In genomic region chr19:6384954-6385353, GRCm38 (mm10) we compare ENCODE assay signal across 9 mouse cellular contexts. TPM values are rescaled to one million over a fixed set of nuclear protein-coding genes. Genes with fewer than 3 reads are reported as not detected.
A peak's percentile ranks its signal among the peaks of the same experiment; 100 is the strongest.
DNase-seq lines count a peak whose midpoint lies in the region; ATAC-seq lines count a peak whose summit lies in the region.
"Had no signal": no experiment of that assay in that cellular context is flagged by ENCODE, and none has a peak within 500 bp of the region (broad histone marks: within the 10 kb centered on the region; RNA-seq: fewer than 3 reads in every experiment).

No protein-coding gene starts in this region.

- peaks cover 46% of the 10 kb centered on the region for H3K4me1 ChIP-seq in kidney, embryonic 14.5 days (ENCODE audit: control insufficient read depth, insufficient read depth, low read length)
- H3K4me1 ChIP-seq in limb, embryonic 13.5 days = peaks cover 29% of the 10 kb centered on the region

- DNase-seq in kidney, postnatal 14 days = no peak
- peak; percentile 71 for DNase-seq in adrenal gland, postnatal 14 days
- peak; percentile 52 to 65 for DNase-seq in heart, adult 18-20 months
- no peak for DNase-seq in testis, postnatal 10 days (ENCODE audit: low spot score)
- no peak for DNase-seq in urinary bladder, postnatal 10 days (ENCODE audit: low spot score)
- no peak for DNase-seq in cerebellum, postnatal 10 days

- no peak overlapping the region for H3K9ac ChIP-seq in kidney, embryonic 14.5 days (ENCODE audit: low read depth, low read length)
- H3K9ac ChIP-seq in limb, embryonic 13.5 days = no peak overlapping the region

- H3K36me3 ChIP-seq in kidney, embryonic 14.5 days (ENCODE audit: control insufficient read depth, insufficient read depth, low read length) = peaks cover 6% of the 10 kb centered on the region; the same call in 1 of the 2 replicates
- H3K36me3 ChIP-seq in limb, embryonic 13.5 days = peaks cover 4% of the 10 kb centered on the region; the same call in 1 of the 2 replicates

- peak overlapping the region; percentile 6; the same call in 1 of the 2 replicates for H3K4me2 ChIP-seq in kidney, embryonic 14.5 days (replicated peaks; ENCODE audit: low read depth, low read length)
- 0 out of 2 replicates have a peak overlapping the region, but pooled peaks have one; percentile 17 for H3K4me2 ChIP-seq in limb, embryonic 13.5 days (replicated peaks)

- no peak for ATAC-seq in kidney, embryonic 14.5 days (ENCODE audit: low FRiP score, low TSS enrichment)
- ATAC-seq in limb, embryonic 13.5 days (ENCODE audit: low FRiP score, low read depth) = no peak

- H3K27ac ChIP-seq in kidney, embryonic 14.5 days (ENCODE audit: low read depth, low read length) = no peak overlapping the region
- H3K27ac ChIP-seq in limb, embryonic 13.5 days = no peak overlapping the region
- H3K27ac ChIP-seq: forebrain, embryonic 10.5 days had no signal

- H3K27me3 ChIP-seq in kidney, embryonic 14.5 days (ENCODE audit: control insufficient read depth, insufficient read depth, low read length) = no peaks in the 10 kb centered on the region
- H3K27me3 ChIP-seq in limb, embryonic 13.5 days = peaks cover 7% of the 10 kb centered on the region

- H3K9me3 ChIP-seq in kidney, embryonic 14.5 days (ENCODE audit: control insufficient read depth, low read length) = no peaks in the 10 kb centered on the region
- no peaks in the 10 kb centered on the region for H3K9me3 ChIP-seq in limb, embryonic 13.5 days
- H3K9me3 ChIP-seq: forebrain, embryonic 10.5 days had no signal

- H3K4me3 ChIP-seq in kidney, embryonic 14.5 days (ENCODE audit: low read length) = no peak overlapping the region
- H3K4me3 ChIP-seq in limb, embryonic 13.5 days = no peak overlapping the region
- H3K4me3 ChIP-seq: forebrain, embryonic 10.5 days had no signal

- 44% methylated on average over 11 of the region's 11 CpGs for WGBS in kidney, embryonic 14.5 days
- 77% methylated on average over 11 of the region's 11 CpGs for WGBS in limb, embryonic 13.5 days

RNA-seq across cellular contexts. Expression of gene Pygm, which starts 0.8 kb away (rescaled TPM):
- 15.7 and 16.4 TPM in 2 replicates for polyA plus RNA-seq in kidney, embryonic 14.5 days (2014; fragmentation: Nextera tagmentation; extraction: Ambion mirVana)
- 64.2 and 85.7 TPM in 2 replicates for total RNA-seq in adrenal gland, postnatal 14 days (2021)
- total RNA-seq in heart, adult 18-20 months (2021) = 1,000 to 10,000 TPM; 1,224 to 1,269 TPM
- 13.2 and 14.4 TPM in 2 replicates for polyA plus RNA-seq in limb, embryonic 13.5 days (2015; fragmentation: Nextera tagmentation; extraction: Ambion mirVana)

RNA-seq across cellular contexts. Expression of gene Rasgrp2, which starts 14.2 kb away (rescaled TPM):
- polyA plus RNA-seq in kidney, embryonic 14.5 days (2014; fragmentation: Nextera tagmentation; extraction: Ambion mirVana) = 77.1 and 78.6 TPM in 2 replicates
- total RNA-seq in adrenal gland, postnatal 14 days (2021) = 51.5 and 82.7 TPM in 2 replicates
- total RNA-seq in heart, adult 18-20 months (2021) = 10 to 100 TPM; 37.7 to 53.4 TPM
- 15.2 and 17.7 TPM in 2 replicates for polyA plus RNA-seq in limb, embryonic 13.5 days (2015; fragmentation: Nextera tagmentation; extraction: Ambion mirVana)

RNA-seq across cellular contexts. Expression of gene Sf1, which starts 21.5 kb away (rescaled TPM):
- 127 and 183 TPM in 2 replicates for polyA plus RNA-seq in kidney, embryonic 14.5 days (2014; fragmentation: Nextera tagmentation; extraction: Ambion mirVana)
- total RNA-seq in adrenal gland, postnatal 14 days (2021) = 210 and 223 TPM in 2 replicates
- 10 to 100 TPM; 66.5 to 94.7 TPM for total RNA-seq in heart, adult 18-20 months (2021)
- 130 and 148 TPM in 2 replicates for polyA plus RNA-seq in limb, embryonic 13.5 days (2015; fragmentation: Nextera tagmentation; extraction: Ambion mirVana)

RNA-seq across cellular contexts. Expression of gene Nrxn2, which starts 33.6 kb away (rescaled TPM):
- polyA plus RNA-seq in kidney, embryonic 14.5 days (2014; fragmentation: Nextera tagmentation; extraction: Ambion mirVana) = 5.4 and 8.4 TPM in 2 replicates
- total RNA-seq in adrenal gland, postnatal 14 days (2021) = 7.8 and 9.3 TPM in 2 replicates
- total RNA-seq in heart, adult 18-20 months (2021) = 1 to 10 TPM; 4.3 to 4.8 TPM
- 1.5 and 1.6 TPM in 2 replicates for polyA plus RNA-seq in limb, embryonic 13.5 days (2015; fragmentation: Nextera tagmentation; extraction: Ambion mirVana)

RNA-seq across cellular contexts. Expression of gene Map4k2, which starts 44.0 kb away (rescaled TPM):
- polyA plus RNA-seq in kidney, embryonic 14.5 days (2014; fragmentation: Nextera tagmentation; extraction: Ambion mirVana) = 12.5 and 12.8 TPM in 2 replicates
- total RNA-seq in adrenal gland, postnatal 14 days (2021) = 39.6 and 70.3 TPM in 2 replicates
- 10 to 100 TPM; 30.7 to 43.0 TPM for total RNA-seq in heart, adult 18-20 months (2021)
- 11.8 and 15.5 TPM in 2 replicates for polyA plus RNA-seq in limb, embryonic 13.5 days (2015; fragmentation: Nextera tagmentation; extraction: Ambion mirVana)

Comparison
In these comparisons a context has a peak if more than half of its experiments do, and no peak if none do; other contexts are left out.
1. DNase-seq: peak in adrenal gland, postnatal 14 days (single experiment) and heart, adult 18-20 months (2 of 2); none in kidney, postnatal 14 days (single experiment), testis, postnatal 10 days (single experiment), urinary bladder, postnatal 10 days (single experiment) and cerebellum, postnatal 10 days (0 of 2).
2. RNA of gene Pygm, which starts 0.8 kb away (total RNA-seq): 1,224 to 1,269 TPM in heart, adult 18-20 months; 64.2 to 85.7 TPM in adrenal gland, postnatal 14 days; every median in the first group is over 10 times any median in the second.